Mouse (Mus musculus) lung, postnatal 0 days (tissue): Measurements from ENCODE around the gene Cul4a. TPM values are rescaled to one million over a fixed set of nuclear protein-coding genes. Genes with fewer than 3 reads are reported as not detected.

Experiments used
- ATAC-seq: fragments of 200-750 bp; cut with Nextera tagmentation; 2 replicates; pipeline ENCODE4 v1.8.0; 2017; ENCODE audit warnings: moderate library complexity
- DNase-seq: peaks from one replicate; pipeline ENCODE4 v3.0.0-alpha.2; 2016; ENCODE audit warnings: low spot score
- H3K27ac ChIP-seq: fragments of 300-500 bp; sonication (generic); 2 replicates; pipeline ENCODE4 v1.5.1; 2014; ENCODE audit warnings: antibody characterized with exemption, mild to moderate bottlenecking, low read length, mixed read lengths
- H3K27me3 ChIP-seq: fragments of 300-500 bp; sonication (generic); replicated peaks from 2 replicates; pipeline ENCODE4 v1.6.1; 2014; ENCODE audit warnings: low read length, mixed read lengths; ENCODE audit not compliant: insufficient read depth
- H3K36me3 ChIP-seq: fragments of 300-500 bp; sonication (generic); 2 replicates; pipeline ENCODE4 v1.6.1; 2014; ENCODE audit warnings: low read length, mixed read lengths; ENCODE audit not compliant: insufficient read depth
- H3K4me1 ChIP-seq: fragments of 300-500 bp; sonication (generic); 2 replicates; pipeline ENCODE4 v1.6.1; 2014; ENCODE audit warnings: antibody characterized with exemption, low read depth, low read length, mixed read lengths; ENCODE audit not compliant: insufficient read depth
- H3K4me2 ChIP-seq: fragments of 300-500 bp; sonication (generic); replicated peaks from 2 replicates; pipeline ENCODE4 v1.6.1; 2014; ENCODE audit warnings: low read depth, mild to moderate bottlenecking, low read length, moderate library complexity, mixed read lengths
- H3K4me3 ChIP-seq: fragments of 300-500 bp; sonication (generic); 2 replicates; pipeline ENCODE4 v1.5.1; 2014; ENCODE audit warnings: low read depth, low read length
- H3K9ac ChIP-seq: fragments of 300-500 bp; sonication (generic); replicated peaks from 2 replicates; pipeline ENCODE4 v1.6.1; 2014; ENCODE audit warnings: low read depth, mild to moderate bottlenecking
- H3K9me3 ChIP-seq: fragments of 300-500 bp; sonication (generic); 2 replicates; pipeline ENCODE4 v1.6.1; 2016; ENCODE audit warnings: low read length, mixed read lengths
- CTCF ChIP-seq: IDR thresholded peaks from 2 replicates; pipeline ENCODE4 v1.5.1; 2016; ENCODE audit warnings: antibody characterized with exemption, mild to moderate bottlenecking
- EP300 ChIP-seq: IDR thresholded peaks from 2 replicates; pipeline ENCODE4 v1.6.1; 2016; ENCODE audit warnings: antibody characterized with exemption, mild to moderate bottlenecking, control low read depth
- WGBS: fragments of 180-500 bp; shearing (Covaris S2); extraction: QIAGEN DNeasy Blood & Tissue Kit; methylation state at CpG from one replicate; pipeline ENCODE4 v1.1.7; 2014; 5-methylcytosine and 5-hydroxymethylcytosine counted together
- polyA plus RNA-seq: library from polyadenylated mRNA; unstranded; fragments of >200 nt; fragmentation: Nextera tagmentation; extraction: Ambion mirVana; gene quantifications from 2 replicates; pipeline ENCODE4 v1.2.1, GENCODE M21; 2015

Cul4a gene
- polyA plus RNA-seq, 1 experiment from 2014 or later, result 59.5 TPM

DNA sequence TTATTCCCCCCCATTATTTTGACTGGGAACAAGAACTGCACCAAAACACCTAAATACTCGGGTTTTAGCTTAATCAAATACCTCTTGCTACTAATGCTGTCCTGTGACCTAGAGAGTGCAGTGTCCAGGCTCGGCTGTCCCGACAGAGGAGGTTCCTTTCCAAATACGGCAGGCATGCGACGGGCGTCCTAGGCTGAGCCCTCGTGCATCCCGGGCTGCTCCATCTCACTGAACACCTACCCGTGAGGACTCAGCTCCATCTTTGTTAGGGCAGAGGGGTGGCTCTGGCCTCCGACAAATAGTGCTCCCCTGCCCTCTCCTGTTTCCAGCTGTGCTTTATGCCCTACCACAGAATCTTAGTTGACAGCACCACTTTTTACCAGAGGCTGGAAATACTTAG lies 6.5 kb downstream of the Cul4a start:
- Histone ChIP-seq H3K4me3 (no peak overlapping the region), H3K4me1 (no peaks in the 10 kb centered on the region), H3K4me2 (no peak overlapping the region), H3K36me3 (0 out of 2 replicates have a peak, but pooled peaks cover 5% of the 10 kb centered on the region), H3K27ac (no peak overlapping the region), H3K9ac (no peak overlapping the region), H3K27me3 (no peaks in the 10 kb centered on the region), H3K9me3 (no peaks in the 10 kb centered on the region)
- WGBS, result 66% methylated on average over 11 of the region's 11 CpGs
- no peak for TF ChIP-seq CTCF
- no peak for TF ChIP-seq EP300
- no peak for DNase-seq
- no peak for ATAC-seq

GRCm38 (mm10) chr8:13113232-13113631 lies 7.8 kb downstream of the Cul4a start:
- ATAC-seq (no peak), DNase-seq (no peak)
- Histone ChIP-seq H3K4me3 (no peak overlapping the region), H3K9ac (no peak overlapping the region), H3K9me3 (no peaks in the 10 kb centered on the region), H3K4me2 (no peak overlapping the region), H3K27me3 (no peaks in the 10 kb centered on the region), H3K4me1 (no peaks in the 10 kb centered on the region), H3K27ac (no peak overlapping the region), H3K36me3 (0 out of 2 replicates have a peak, but pooled peaks cover 5% of the 10 kb centered on the region)
- WGBS, result 91% methylated on average over 4 of the region's 4 CpGs
- no peak for TF ChIP-seq EP300
- TF ChIP-seq CTCF, result no peak

GRCm38 (mm10) chr8:13117096-13117495 lies 11.7 kb downstream of the Cul4a start:
- WGBS, result 96% methylated on average over 2 of the region's 2 CpGs
- H3K27ac ChIP-seq, result no peak overlapping the region
- H3K4me3 ChIP-seq, result no peak overlapping the region
- 0 out of 2 replicates have a peak, but pooled peaks cover 5% of the 10 kb centered on the region for H3K36me3 ChIP-seq
- H3K4me1 ChIP-seq, result no peaks in the 10 kb centered on the region
- TF ChIP-seq EP300 (no peak), CTCF (no peak)
- no peaks in the 10 kb centered on the region for H3K9me3 ChIP-seq
- no peak overlapping the region for H3K9ac ChIP-seq
- DNase-seq (no peak), ATAC-seq (no peak)
- no peaks in the 10 kb centered on the region for H3K27me3 ChIP-seq
- no peak overlapping the region for H3K4me2 ChIP-seq

GRCm38 (mm10) chr8:13118516-13118915 lies 13.1 kb downstream of the Cul4a start:
- no peak overlapping the region for H3K27ac ChIP-seq
- H3K4me1 ChIP-seq, result no peaks in the 10 kb centered on the region
- ATAC-seq (no peak), DNase-seq (no peak)
- no peak overlapping the region for H3K4me2 ChIP-seq
- no peak for TF ChIP-seq CTCF
- TF ChIP-seq EP300, result no peak
- WGBS, result 86% methylated on average over 3 of the region's 3 CpGs
- H3K36me3 ChIP-seq, result 0 out of 2 replicates have a peak, but pooled peaks cover 2% of the 10 kb centered on the region
- H3K9ac ChIP-seq, result no peak overlapping the region
- no peak overlapping the region for H3K4me3 ChIP-seq
- H3K9me3 ChIP-seq, result no peaks in the 10 kb centered on the region
- no peaks in the 10 kb centered on the region for H3K27me3 ChIP-seq

DNA sequence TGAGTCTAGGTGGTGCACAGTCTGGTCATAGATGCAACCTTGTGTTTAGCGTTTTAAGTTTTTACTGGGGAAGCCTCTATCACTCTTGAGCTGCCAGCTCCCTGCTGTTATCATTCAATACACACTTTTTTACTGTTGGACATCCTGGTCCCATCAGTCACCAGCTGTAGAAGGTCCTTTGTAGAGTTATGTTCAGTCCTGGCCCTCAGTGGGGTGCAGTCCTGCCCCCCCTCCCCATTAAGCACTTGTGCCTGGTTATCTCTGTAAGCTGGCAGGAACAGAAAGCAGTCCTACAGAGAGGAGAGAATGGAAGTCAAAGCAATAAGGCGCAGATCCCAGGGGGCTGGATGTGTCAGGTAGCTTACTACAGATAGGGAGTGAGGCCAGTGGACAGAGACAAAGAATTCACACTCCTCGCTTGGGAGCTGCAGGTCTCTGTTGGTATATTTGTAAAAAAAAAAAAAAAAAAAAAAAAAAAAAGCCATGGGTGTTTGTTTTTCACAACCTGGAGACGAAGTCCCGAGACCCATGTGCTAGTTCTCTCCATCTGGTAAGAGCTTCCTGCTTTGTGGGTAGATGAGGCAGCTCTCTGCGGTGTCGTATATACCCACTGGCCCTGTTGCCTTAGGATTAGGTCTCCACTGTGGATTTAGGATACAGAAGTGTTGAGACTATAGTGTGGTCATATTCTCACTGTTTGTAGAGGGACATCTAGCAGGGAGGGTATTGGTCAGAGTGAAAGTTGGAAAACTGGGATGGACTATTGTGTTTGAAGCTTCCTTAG lies 15.7 kb downstream of the Cul4a start:
- no peak overlapping the region for H3K4me3 ChIP-seq
- H3K27ac ChIP-seq, result no peak overlapping the region
- DNase-seq (no peak), ATAC-seq (no peak)
- TF ChIP-seq EP300 (no peak), CTCF (no peak)
- 75% methylated on average over 7 of the region's 7 CpGs for WGBS
- no peak overlapping the region for H3K4me2 ChIP-seq
- no peak overlapping the region for H3K9ac ChIP-seq
- H3K4me1 ChIP-seq, result no peaks in the 10 kb centered on the region
- H3K9me3 ChIP-seq, result no peaks in the 10 kb centered on the region
- peaks cover 10% of the 10 kb centered on the region; the same call in 1 of the 2 replicates for H3K36me3 ChIP-seq
- no peaks in the 10 kb centered on the region for H3K27me3 ChIP-seq

GRCm38 (mm10) chr8:13122887-13123421 lies 17.5 kb downstream of the Cul4a start:
- Histone ChIP-seq H3K27ac (no peak overlapping the region), H3K9me3 (no peaks in the 10 kb centered on the region), H3K4me3 (no peak overlapping the region), H3K4me1 (no peaks in the 10 kb centered on the region), H3K9ac (no peak overlapping the region), H3K27me3 (no peaks in the 10 kb centered on the region), H3K4me2 (no peak overlapping the region), H3K36me3 (peaks cover 29% of the 10 kb centered on the region)
- 89% methylated on average over 7 of the region's 7 CpGs for WGBS
- TF ChIP-seq CTCF (no peak), EP300 (no peak)
- no peak for ATAC-seq
- DNase-seq, result no peak
